Mouse (Mus musculus): ENCODE data around the gene Ncapg. TPM values are rescaled to one million over a fixed set of nuclear protein-coding genes. Genes with fewer than 3 reads are reported as not detected.
"Not testable (repeated sequence)": the region's sequence is repeated elsewhere in the genome, so short reads cannot be mapped to it uniquely, and the experiment has no call there.

Ncapg gene
- polyA plus RNA-seq (2016; fragmentation: Nextera tagmentation; extraction: Ambion mirVana), result 38.6 and 40.5 TPM in 2 replicates

GRCm38 (mm10) chr5:45669598-45670279 is at the start of gene Ncapg:
TSS of gene Ncapg (plus strand) at chr5:45669919.
- peak within 1 kb of the TSS; percentile 98 for H3K4me2 ChIP-seq (replicated peaks)
- H3K4me3 ChIP-seq, result peak within 1 kb of the TSS; percentile 61
- WGBS, result under 1% methylated on average over 66 of the region's 66 CpGs
- peak within 1 kb of the TSS; percentile 64; the same call in 1 of the 2 replicates for H3K27ac ChIP-seq
- peaks cover 4% of the 10 kb centered on the region; the same call in 1 of the 2 replicates for H3K4me1 ChIP-seq
- H3K36me3 ChIP-seq, result no peaks in the 10 kb centered on the region
- peak within 1 kb of the TSS; percentile 78 for H3K9ac ChIP-seq
- no peaks in the 10 kb centered on the region for H3K27me3 ChIP-seq (replicated peaks)
- no peaks in the 10 kb centered on the region for H3K9me3 ChIP-seq
- peak; percentile 100 for ATAC-seq (ENCODE audit: low FRiP score, low read depth)

GRCm38 (mm10) chr5:45621511-45621910 is 48.2 kb upstream of the Ncapg start:
- H3K27me3 ChIP-seq (replicated peaks), result no peaks in the 10 kb centered on the region
- H3K4me1 ChIP-seq, result no peaks in the 10 kb centered on the region
- H3K4me3 ChIP-seq, result no peak overlapping the region
- no peak overlapping the region for H3K9ac ChIP-seq
- H3K9me3 ChIP-seq, result 0 out of 2 replicates have a peak, but pooled peaks cover 8% of the 10 kb centered on the region
- 53% methylated on average over 3 of the region's 3 CpGs for WGBS
- ATAC-seq (ENCODE audit: low FRiP score, low read depth), result no peak
- no peaks in the 10 kb centered on the region for H3K36me3 ChIP-seq
- no peak overlapping the region for H3K27ac ChIP-seq
- no peak overlapping the region for H3K4me2 ChIP-seq (replicated peaks)

- Histone ChIP-seq H3K9me3 (0 out of 2 replicates have a peak, but pooled peaks cover 8% of the 10 kb centered on the region), H3K4me2 (replicated peaks) (no peak overlapping the region), H3K4me3 (no peak overlapping the region), H3K9ac (no peak overlapping the region), H3K4me1 (no peaks in the 10 kb centered on the region), H3K36me3 (no peaks in the 10 kb centered on the region), H3K27me3 (replicated peaks) (no peaks in the 10 kb centered on the region), H3K27ac (no peak overlapping the region)
- ATAC-seq (ENCODE audit: low FRiP score, low read depth), result no peak
- WGBS, result 64% methylated on average over 1 of the region's 1 CpGs
Observed at GRCm38 (mm10) chr5:45627771-45628170, 41.9 kb upstream of the Ncapg start.

- Histone ChIP-seq H3K4me1 (no peaks in the 10 kb centered on the region), H3K4me3 (no peak overlapping the region), H3K9me3 (0 out of 2 replicates have a peak, but pooled peaks cover 4% of the 10 kb centered on the region), H3K27me3 (replicated peaks) (no peaks in the 10 kb centered on the region), H3K9ac (no peak overlapping the region), H3K27ac (no peak overlapping the region), H3K36me3 (no peaks in the 10 kb centered on the region), H3K4me2 (replicated peaks) (no peak overlapping the region)
- no peak for ATAC-seq (ENCODE audit: low FRiP score, low read depth)
Observed at GRCm38 (mm10) chr5:45629470-45629869, 40.2 kb upstream of the Ncapg start.

- H3K36me3 ChIP-seq, result no peaks in the 10 kb centered on the region
- peak overlapping the region; percentile 60; the same call in 1 of the 2 replicates for H3K4me3 ChIP-seq
- no peak for ATAC-seq (ENCODE audit: low FRiP score, low read depth)
- no peak overlapping the region for H3K9ac ChIP-seq
- H3K27me3 ChIP-seq (replicated peaks), result peaks cover 7% of the 10 kb centered on the region; the same call in 1 of the 2 replicates
- H3K27ac ChIP-seq, result no peak overlapping the region
- H3K4me1 ChIP-seq, result peaks cover 10% of the 10 kb centered on the region; the same call in 1 of the 2 replicates
- 74% methylated on average over 3 of the region's 3 CpGs for WGBS
- peak overlapping the region; percentile 83 for H3K4me2 ChIP-seq (replicated peaks)
- no peaks in the 10 kb centered on the region for H3K9me3 ChIP-seq
Observed at GRCm38 (mm10) chr5:45638378-45638777, 31.3 kb upstream of the Ncapg start.

GRCm38 (mm10) chr5:45638806-45639714 is 30.7 kb upstream of the Ncapg start, which contains the start of gene Fam184b:
TSS of gene Fam184b (minus strand) at chr5:45639614.
- Histone ChIP-seq H3K4me1 (peaks cover 10% of the 10 kb centered on the region; the same call in 1 of the 2 replicates), H3K4me3 (peak within 1 kb of the TSS; percentile 60), H3K27ac (no peak within 1 kb of the TSS), H3K4me2 (replicated peaks) (peak within 1 kb of the TSS; percentile 83), H3K9me3 (no peaks in the 10 kb centered on the region), H3K9ac (peak within 1 kb of the TSS; percentile 69), H3K36me3 (no peaks in the 10 kb centered on the region), H3K27me3 (replicated peaks) (peaks cover 7% of the 10 kb centered on the region; the same call in 1 of the 2 replicates)
- peak; percentile 94 for ATAC-seq (ENCODE audit: low FRiP score, low read depth)
- WGBS, result 1% methylated on average over 48 of the region's 48 CpGs

- no peak overlapping the region for H3K27ac ChIP-seq
- peak overlapping the region; percentile 60 for H3K4me3 ChIP-seq
- ATAC-seq (ENCODE audit: low FRiP score, low read depth), result peak; percentile 39
Observed at GRCm38 (mm10) chr5:45639715-45640092, 30.0 kb upstream of the Ncapg start.

GRCm38 (mm10) chr5:45651026-45651703 is 18.6 kb upstream of the Ncapg start:
- Histone ChIP-seq H3K36me3 (no peaks in the 10 kb centered on the region), H3K27me3 (replicated peaks) (no peaks in the 10 kb centered on the region), H3K9me3 (no peaks in the 10 kb centered on the region), H3K4me1 (no peaks in the 10 kb centered on the region), H3K9ac (no peak overlapping the region), H3K4me3 (no peak overlapping the region), H3K27ac (no peak overlapping the region), H3K4me2 (replicated peaks) (no peak overlapping the region)
- no peak for ATAC-seq (ENCODE audit: low FRiP score, low read depth)
- WGBS, result 89% methylated on average over 2 of the region's 2 CpGs

More at GRCm38 (mm10) chr5:45639715-45640092, 30.0 kb upstream of the Ncapg start:
- no peaks in the 10 kb centered on the region for H3K36me3 ChIP-seq
- peaks cover 10% of the 10 kb centered on the region; the same call in 1 of the 2 replicates for H3K4me1 ChIP-seq
- H3K9ac ChIP-seq, result peak overlapping the region; percentile 69; the same call in 1 of the 2 replicates
- 2% methylated on average over 8 of the region's 8 CpGs for WGBS
- H3K4me2 ChIP-seq (replicated peaks), result peak overlapping the region; percentile 83
- H3K9me3 ChIP-seq, result no peaks in the 10 kb centered on the region
- H3K27me3 ChIP-seq (replicated peaks), result peaks cover 7% of the 10 kb centered on the region; the same call in 1 of the 2 replicates

- not testable (repeated sequence) for H3K9me3 ChIP-seq; H3K27ac ChIP-seq; H3K9ac ChIP-seq; H3K36me3 ChIP-seq; H3K4me1 ChIP-seq; H3K4me3 ChIP-seq; H3K27me3 ChIP-seq (replicated peaks); ATAC-seq (ENCODE audit: low FRiP score, low read depth); H3K4me2 ChIP-seq (replicated peaks)
- 93% methylated on average over 13 of the region's 13 CpGs for WGBS
Observed at GRCm38 (mm10) chr5:45658406-45658805, 11.3 kb upstream of the Ncapg start.

- Histone ChIP-seq H3K27ac (no peak overlapping the region), H3K9ac (no peak overlapping the region), H3K36me3 (no peaks in the 10 kb centered on the region), H3K4me1 (peaks cover 4% of the 10 kb centered on the region; the same call in 1 of the 2 replicates), H3K4me3 (no peak overlapping the region), H3K27me3 (replicated peaks) (no peaks in the 10 kb centered on the region), H3K9me3 (no peaks in the 10 kb centered on the region), H3K4me2 (replicated peaks) (peak overlapping the region; percentile 98)
- no peak for ATAC-seq (ENCODE audit: low FRiP score, low read depth)
- 43% methylated on average over 3 of the region's 3 CpGs for WGBS
Observed at GRCm38 (mm10) chr5:45668324-45668723, 1.4 kb upstream of the Ncapg start.

- Histone ChIP-seq H3K27me3 (replicated peaks) (no peaks in the 10 kb centered on the region), H3K9me3 (no peaks in the 10 kb centered on the region), H3K27ac (0 out of 2 replicates have a peak overlapping the region, but pooled peaks have one; percentile 64), H3K4me3 (peak overlapping the region; percentile 61), H3K4me2 (replicated peaks) (peak overlapping the region; percentile 98), H3K36me3 (no peaks in the 10 kb centered on the region), H3K9ac (peak overlapping the region; percentile 78), H3K4me1 (peaks cover 4% of the 10 kb centered on the region; the same call in 1 of the 2 replicates)
- 2% methylated on average over 3 of the region's 3 CpGs for WGBS
- ATAC-seq (ENCODE audit: low FRiP score, low read depth), result peak; percentile 18
Observed at GRCm38 (mm10) chr5:45668831-45669230, 888 bp upstream of the Ncapg start.

Measured in neural tube, embryonic 12.5 days (tissue).